Mouse (Mus musculus) ES-E14 (cell line): ENCODE measurements around the gene Zbtb48.

ENCODE experiments used
- HCFC1 ChIP-seq: IDR thresholded peaks from 2 replicates; pipeline ENCODE4 v1.6.1; 2012; ENCODE audit warnings: low read length, inconsistent platforms, borderline replicate concordance; ENCODE audit not compliant: insufficient read depth
- MAFK ChIP-seq: IDR thresholded peaks from 2 replicates; pipeline ENCODE4 v1.6.1; 2014; ENCODE audit warnings: mild to moderate bottlenecking, low read depth, low read length, inconsistent platforms; ENCODE audit not compliant: insufficient read depth
- ZC3H11A ChIP-seq: IDR thresholded peaks from 2 replicates; pipeline ENCODE4 v1.6.1; 2012; ENCODE audit warnings: low read depth, mild to moderate bottlenecking, inconsistent platforms, low read length, borderline replicate concordance
- ZNF384 ChIP-seq: IDR thresholded peaks from 2 replicates; pipeline ENCODE4 v1.6.1; 2012; ENCODE audit warnings: low read depth, low read length, inconsistent platforms

- TF ChIP-seq HCFC1 (no peak), MAFK (no peak), ZNF384 (no peak), ZC3H11A (no peak)
Observed at GRCm38 (mm10) chr4:152070494-152071396, 43.3 kb upstream of the Zbtb48 start.
